Mouse (Mus musculus) myocyte (in vitro differentiated cells): ENCODE results near the gene Akirin2. TPM values are rescaled to one million over a fixed set of nuclear protein-coding genes. Genes with fewer than 3 reads are reported as not detected.

Source experiments
- H3K27me3 ChIP-seq: one replicate; pipeline ENCODE4 v1.6.1; 2011; ENCODE audit not compliant: control insufficient read depth, insufficient read depth, insufficient read length
- H3K36me3 ChIP-seq: one replicate; pipeline ENCODE4 v1.6.1; 2011; ENCODE audit not compliant: control insufficient read depth, insufficient read depth
- H3K4me2 ChIP-seq: one replicate; pipeline ENCODE4 v1.6.1; 2011; ENCODE audit warnings: low read depth, control low read depth
- H3K4me3 ChIP-seq: one replicate; pipeline ENCODE4 v1.5.1; 2011; ENCODE audit warnings: mild to moderate bottlenecking, control low read depth, moderate library complexity
- H3K79me2 ChIP-seq: one replicate; pipeline ENCODE4 v1.6.1; 2011; ENCODE audit not compliant: control insufficient read depth, insufficient read depth
- H3ac ChIP-seq: one replicate; pipeline ENCODE4 v1.6.1; 2011; ENCODE audit not compliant: control insufficient read depth, insufficient read length
- CEBPB ChIP-seq: IDR thresholded peaks from 2 replicates; pipeline ENCODE4 v1.6.1; 2011; ENCODE audit warnings: mild to moderate bottlenecking, moderate library complexity; ENCODE audit not compliant: poor library complexity, insufficient read depth, severe bottlenecking
- E2F4 ChIP-seq: IDR thresholded peaks from one replicate; pipeline ENCODE4 v1.6.1; 2011; ENCODE audit warnings: mild to moderate bottlenecking, control low read depth, moderate library complexity; ENCODE audit not compliant: insufficient read depth
- MAX ChIP-seq: IDR thresholded peaks from one replicate; pipeline ENCODE4 v1.6.1; 2011; ENCODE audit warnings: low read depth, mild to moderate bottlenecking, control low read depth
- MYOD1 ChIP-seq, 3 experiments: IDR thresholded peaks; one replicate each; pipeline ENCODE4 v1.6.1; 2011; ENCODE audit warnings: control low read depth in 2 of 3, low read depth in 2 of 3, mild to moderate bottlenecking in 2 of 3, moderate library complexity in 1 of 3; ENCODE audit not compliant: insufficient read length in 2 of 3, control insufficient read depth in 1 of 3
- MYOG ChIP-seq, 3 experiments: IDR thresholded peaks; one replicate each; pipeline ENCODE4 v1.6.1; 2011; ENCODE audit warnings: control low read depth in 2 of 3, low read depth in 2 of 3, mild to moderate bottlenecking in 2 of 3; ENCODE audit not compliant: insufficient read length in 2 of 3, control insufficient read depth in 1 of 3, insufficient read depth in 1 of 3
- POLR2A ChIP-seq: IDR thresholded peaks from one replicate; pipeline ENCODE4 v1.6.1; 2011; ENCODE audit warnings: low read depth, mild to moderate bottlenecking, control low read depth, moderate library complexity; ENCODE audit not compliant: insufficient read length
- POLR2AphosphoS2 ChIP-seq: IDR thresholded peaks from one replicate; pipeline ENCODE4 v1.6.1; 2011; ENCODE audit warnings: low read depth, control low read depth; ENCODE audit not compliant: insufficient read length
- REST ChIP-seq: IDR thresholded peaks from one replicate; pipeline ENCODE4 v1.6.1; 2011; ENCODE audit warnings: mild to moderate bottlenecking, control low read depth, moderate library complexity; ENCODE audit not compliant: insufficient read depth, insufficient read length
- SRF ChIP-seq: IDR thresholded peaks from one replicate; pipeline ENCODE4 v1.6.1; 2011; ENCODE audit warnings: low read depth; ENCODE audit not compliant: control insufficient read depth, insufficient read length
- TCF12 ChIP-seq: IDR thresholded peaks from one replicate; pipeline ENCODE4 v1.6.1; 2011; ENCODE audit warnings: mild to moderate bottlenecking, control low read depth; ENCODE audit not compliant: poor library complexity, insufficient read depth, severe bottlenecking
- TCF3 ChIP-seq: IDR thresholded peaks from one replicate; pipeline ENCODE4 v1.6.1; 2011; ENCODE audit warnings: low read depth, control low read depth; ENCODE audit not compliant: insufficient read length
- USF1 ChIP-seq: IDR thresholded peaks from one replicate; pipeline ENCODE4 v1.6.1; 2011; ENCODE audit warnings: low read depth, mild to moderate bottlenecking, control low read depth, moderate library complexity
- polyA plus RNA-seq: library from polyadenylated mRNA; unstranded; fragments of >200 nt; fragmentation: generic; extraction: Trizol; gene quantifications from one replicate; pipeline ENCODE4 v1.2.1, GENCODE M21; 2012; ENCODE audit warnings: missing spikeins

Gene Akirin2
- polyA plus RNA-seq, 1 experiment = 97.4 TPM

GRCm38 (mm10) chr4:34528430-34529100 is 22.2 kb upstream of the Akirin2 start:
- no peaks in the 10 kb centered on the region for H3K36me3 ChIP-seq
- TF ChIP-seq TCF12 (no peak), MYOD1 (IDR thresholded peaks at IDR 0.05; ENCODE audit: control insufficient read depth in 1 of 3, insufficient read length in 2 of 3, low read depth in 2 of 3) (no peak), USF1 (no peak), SRF (no peak), MAX (no peak), TCF3 (no peak), CEBPB (no peak), E2F4 (no peak), REST (no peak), MYOG (IDR thresholded peaks at IDR 0.05; ENCODE audit: control insufficient read depth in 1 of 3, insufficient read depth in 1 of 3, insufficient read length in 2 of 3, low read depth in 2 of 3) (no peak), POLR2A (no peak), POLR2AphosphoS2 (no peak)
- H3ac ChIP-seq = no peak overlapping the region
- H3K4me2 ChIP-seq = no peak overlapping the region
- H3K27me3 ChIP-seq = no peaks in the 10 kb centered on the region
- H3K4me3 ChIP-seq = no peak overlapping the region
- H3K79me2 ChIP-seq = no peaks in the 10 kb centered on the region

- no peak overlapping the region for H3ac ChIP-seq
- H3K4me3 ChIP-seq = no peak overlapping the region
- no peaks in the 10 kb centered on the region for H3K36me3 ChIP-seq
- TF ChIP-seq MYOD1 (IDR thresholded peaks at IDR 0.05; ENCODE audit: control insufficient read depth in 1 of 3, insufficient read length in 2 of 3, low read depth in 2 of 3) = no peak
- no peak for TF ChIP-seq SRF
- TF ChIP-seq TCF3 = no peak
- no peak for TF ChIP-seq CEBPB
- TF ChIP-seq USF1 = no peak
- TF ChIP-seq REST = no peak
- no peak for TF ChIP-seq MAX
- no peak for TF ChIP-seq MYOG (IDR thresholded peaks at IDR 0.05; ENCODE audit: control insufficient read depth in 1 of 3, insufficient read depth in 1 of 3, insufficient read length in 2 of 3, low read depth in 2 of 3)
- no peak for TF ChIP-seq POLR2AphosphoS2
- no peak for TF ChIP-seq TCF12
- no peak for TF ChIP-seq E2F4
- no peak for TF ChIP-seq POLR2A
- H3K79me2 ChIP-seq = no peaks in the 10 kb centered on the region
- no peak overlapping the region for H3K4me2 ChIP-seq
- no peaks in the 10 kb centered on the region for H3K27me3 ChIP-seq
Observed at GRCm38 (mm10) chr4:34529379-34529778, 21.4 kb upstream of the Akirin2 start.

- H3K36me3 ChIP-seq = no peaks in the 10 kb centered on the region
- H3K4me2 ChIP-seq = no peak overlapping the region
- no peak overlapping the region for H3K4me3 ChIP-seq
- no peaks in the 10 kb centered on the region for H3K27me3 ChIP-seq
- TF ChIP-seq TCF12 (no peak), CEBPB (no peak), MYOD1 (IDR thresholded peaks at IDR 0.05; ENCODE audit: control insufficient read depth in 1 of 3, insufficient read length in 2 of 3, low read depth in 2 of 3) (no peak)
- H3ac ChIP-seq = no peak overlapping the region
- no peaks in the 10 kb centered on the region for H3K79me2 ChIP-seq
Observed at GRCm38 (mm10) chr4:34529941-34530340, 20.8 kb upstream of the Akirin2 start.

GRCm38 (mm10) chr4:34549981-34550747 is 573 bp upstream of the Akirin2 start:
- no peaks in the 10 kb centered on the region for H3K27me3 ChIP-seq
- H3ac ChIP-seq = peak overlapping the region; percentile 90
- peak; percentile 43 for TF ChIP-seq E2F4
- no peak for TF ChIP-seq CEBPB
- TF ChIP-seq REST = no peak
- peak; percentile 79 for TF ChIP-seq POLR2AphosphoS2
- peak; percentile 1 for TF ChIP-seq USF1
- no peak for TF ChIP-seq MYOG (IDR thresholded peaks at IDR 0.05; ENCODE audit: control insufficient read depth in 1 of 3, insufficient read depth in 1 of 3, insufficient read length in 2 of 3, low read depth in 2 of 3)
- peak; percentile 83 for TF ChIP-seq POLR2A
- no peak for TF ChIP-seq SRF
- peak overlapping the region; percentile 54 for H3K4me3 ChIP-seq
- H3K36me3 ChIP-seq = peaks cover 2% of the 10 kb centered on the region
- peak overlapping the region; percentile 76 for H3K4me2 ChIP-seq
- H3K79me2 ChIP-seq = peaks cover 33% of the 10 kb centered on the region
